Mouse (Mus musculus): Measurements from ENCODE around the gene Zfp91.

- TF ChIP-seq TAL1 (IDR thresholded peaks at IDR 0.05; ENCODE audit: low read length) (no peak), GATA1 (IDR thresholded peaks at IDR 0.05; ENCODE audit: low read length) (no peak)
Measured at GRCm38 (mm10) chr19:12820383-12820782, 24.5 kb upstream of the Zfp91 start.

Data from erythroblast, embryonic 14.5 days (primary cell).